9 mouse cellular contexts compared by ENCODE assay signal in the genomic region with DNA sequence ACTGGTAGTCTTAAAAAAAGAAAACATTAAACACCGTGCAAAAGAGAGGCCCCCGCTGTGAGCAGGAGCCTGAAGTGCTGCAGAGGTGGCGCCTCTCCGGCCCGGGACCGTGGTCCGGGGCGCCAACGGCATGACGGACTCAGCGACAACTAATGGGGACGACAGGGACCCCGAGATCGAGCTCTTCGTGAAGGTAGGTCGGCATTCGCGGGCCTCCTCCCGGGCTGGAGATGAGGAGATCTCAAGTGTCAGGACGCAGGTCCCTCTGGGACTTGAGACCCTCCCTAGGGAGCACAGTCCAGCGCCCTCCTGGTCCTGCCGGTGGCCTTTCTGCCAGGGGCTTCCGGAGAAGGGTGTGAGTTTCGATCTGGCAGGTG. TPM values are rescaled to one million over a fixed set of nuclear protein-coding genes. Genes with fewer than 3 reads are reported as not detected.
DNase-seq lines count a peak whose midpoint lies in the region; ATAC-seq lines count a peak whose summit lies in the region.
"Had no signal": no experiment of that assay in that cellular context is flagged by ENCODE, and none has a peak within 500 bp of the region (broad histone marks: within the 10 kb centered on the region; RNA-seq: fewer than 3 reads in every experiment).

No protein-coding gene starts in this region.

- intact Hi-C loops in heart, postnatal 10 days (cut with DNase I), result loop anchor here (1.0 to 2.0 kb wide), 3 partner anchors 20 to 68 kb away; no protein-coding TSS in a partner anchor
- intact Hi-C loops in gastrocnemius, postnatal 14 days (cut with DNase I; ENCODE audit: low total_unique reads), result no loop called here

- peaks cover 10% of the 10 kb centered on the region; the same call in 1 of the 2 replicates for H3K27me3 ChIP-seq in kidney, embryonic 14.5 days (ENCODE audit: control insufficient read depth, insufficient read depth, low read length)

- no peaks in the 10 kb centered on the region for H3K9me3 ChIP-seq in kidney, embryonic 14.5 days (ENCODE audit: control insufficient read depth, low read length)

- H3K9ac ChIP-seq in kidney, embryonic 14.5 days (ENCODE audit: low read depth, low read length), result peak overlapping the region; percentile 38; the same call in 1 of the 2 replicates

- 0% methylated on average over 24 of the region's 24 CpGs for WGBS in kidney, embryonic 14.5 days

- no peaks in the 10 kb centered on the region for H3K36me3 ChIP-seq in kidney, embryonic 14.5 days (ENCODE audit: control insufficient read depth, insufficient read depth, low read length)
- H3K36me3 ChIP-seq: G1E had no signal

- peak overlapping the region; percentile 92 for H3K4me2 ChIP-seq in kidney, embryonic 14.5 days (replicated peaks; ENCODE audit: low read depth, low read length)

- peak overlapping the region; percentile 45 for H3K4me3 ChIP-seq in kidney, embryonic 14.5 days (ENCODE audit: low read length)

- peak; percentile 95 for DNase-seq in heart, adult 11 months
- no peak for DNase-seq in heart, postnatal 10 days
- DNase-seq in adrenal gland, postnatal 14 days, result peak; percentile 27
- DNase-seq in gastrocnemius, postnatal 14 days, result peak; percentile 23
- peak; percentile 32 for DNase-seq in mesoderm, embryonic 11.5 days (ENCODE audit: low read depth, low spot score)
- peak; percentile 25 for DNase-seq in thymus, postnatal 4 days
- no peak for DNase-seq in cerebellum, adult 9-10 months

- ATAC-seq in kidney, embryonic 14.5 days (ENCODE audit: low FRiP score, low TSS enrichment), result peak; percentile 53; the same call in 1 of the 2 replicates

- no peaks in the 10 kb centered on the region for H3K4me1 ChIP-seq in kidney, embryonic 14.5 days (ENCODE audit: control insufficient read depth, insufficient read depth, low read length)

- no peak overlapping the region for H3K27ac ChIP-seq in kidney, embryonic 14.5 days (ENCODE audit: low read depth, low read length)

RNA-seq across cellular contexts. Expression of a gene that starts 0.4 kb away (rescaled TPM):
- total RNA-seq in heart, postnatal 10 days (2021), result 100 to 1,000 TPM; 101 to 104 TPM
- 32.4 and 38.9 TPM in 2 replicates for total RNA-seq in adrenal gland, postnatal 14 days (2021)
- 10 to 100 TPM; 96.2 to 97.6 TPM for total RNA-seq in gastrocnemius, postnatal 14 days (2021)
- 1.9 and 5.5 TPM in 2 replicates for polyA plus RNA-seq in kidney, embryonic 14.5 days (2014; fragmentation: Nextera tagmentation; extraction: Ambion mirVana)
- polyA plus RNA-seq: G1E had no signal

Comparison
In these comparisons a context has a peak if more than half of its experiments do, and no peak if none do; other contexts are left out.
1. DNase-seq: peak in heart, adult 11 months (single experiment), adrenal gland, postnatal 14 days (single experiment), gastrocnemius, postnatal 14 days (single experiment), mesoderm, embryonic 11.5 days (single experiment) and thymus, postnatal 4 days (single experiment); none in heart, postnatal 10 days (0 of 2) and cerebellum, adult 9-10 months (single experiment).